18 mouse cellular contexts compared by ENCODE assay signal in the genomic region with DNA sequence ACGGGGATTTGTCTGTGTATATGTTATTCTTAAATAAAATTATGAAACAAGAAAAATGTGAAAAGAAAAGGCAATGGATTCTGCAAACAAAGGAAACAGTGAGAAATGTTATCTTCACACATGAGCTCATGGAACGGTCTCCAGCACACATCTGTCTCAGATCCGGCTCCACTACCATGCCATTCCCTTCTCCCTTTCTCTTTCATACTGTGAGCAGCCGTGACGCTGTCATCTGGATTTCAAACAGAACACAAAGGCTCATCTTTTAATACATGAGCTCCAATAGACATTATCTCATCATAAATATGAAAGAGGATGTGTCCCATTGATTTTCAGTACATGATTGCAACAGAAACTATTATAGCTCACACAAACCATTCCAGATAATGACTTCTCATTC.
"Had no signal": no experiment of that assay in that cellular context is flagged by ENCODE, and none has a peak within 500 bp of the region (broad histone marks: within the 10 kb centered on the region; RNA-seq: fewer than 3 reads in every experiment).

No protein-coding gene starts in this region.

- H3K4me3 ChIP-seq: layer of hippocampus, adult 2 months; limb, embryonic 10.5 days; limb, embryonic 13.5 days; liver, embryonic 12.5 days; liver, embryonic 15.5 days; lung, embryonic 15.5 days; megakaryocyte, embryonic 14.5 days; neural tube, embryonic 13.5 days had no signal

- H3K36me3 ChIP-seq: limb, embryonic 10.5 days; liver, embryonic 15.5 days; lung, embryonic 15.5 days had no signal

- H3K4me1 ChIP-seq: limb, embryonic 10.5 days; limb, embryonic 13.5 days; liver, embryonic 12.5 days; liver, embryonic 15.5 days; lung, embryonic 15.5 days; megakaryocyte, embryonic 14.5 days; neural tube, embryonic 13.5 days had no signal

- H3K9ac ChIP-seq: limb, embryonic 13.5 days; liver, embryonic 12.5 days; liver, embryonic 15.5 days; lung, embryonic 15.5 days; neural tube, embryonic 13.5 days had no signal

- H3K9me3 ChIP-seq: limb, embryonic 10.5 days; liver, embryonic 15.5 days; lung, embryonic 15.5 days had no signal

- ATAC-seq: liver, embryonic 12.5 days had no signal

- H3K27ac ChIP-seq: kidney, postnatal 0 days; layer of hippocampus, adult 2 months; limb, embryonic 10.5 days; limb, embryonic 13.5 days; liver, embryonic 12.5 days; liver, embryonic 15.5 days; lung, embryonic 15.5 days; neural tube, embryonic 13.5 days had no signal

- DNase-seq: kidney, adult 2 months; kidney, postnatal 25 days; layer of hippocampus, adult 9-11 months; liver; lung, adult 18-20 months; lung, postnatal 10 days; lung, postnatal 36 days; thymus, adult 18-20 months; thymus, postnatal 36 days had no signal

- H3K4me2 ChIP-seq: limb, embryonic 13.5 days; liver, embryonic 12.5 days; liver, embryonic 15.5 days; lung, embryonic 15.5 days; neural tube, embryonic 13.5 days had no signal

- H3K27me3 ChIP-seq: limb, embryonic 13.5 days; liver, embryonic 12.5 days; liver, embryonic 15.5 days; lung, embryonic 15.5 days; megakaryocyte, embryonic 14.5 days; neural tube, embryonic 13.5 days had no signal
